Mouse (Mus musculus) spleen, postnatal 14 days (tissue): ENCODE data around the gene Adh7.

Experiments
- DNase-seq, 2 experiments: peaks; one replicate each; pipeline ENCODE4 v3.0.0; 2021 to 2022; ENCODE audit warnings: low spot score in 2 of 2

Gene Adh7

DNA sequence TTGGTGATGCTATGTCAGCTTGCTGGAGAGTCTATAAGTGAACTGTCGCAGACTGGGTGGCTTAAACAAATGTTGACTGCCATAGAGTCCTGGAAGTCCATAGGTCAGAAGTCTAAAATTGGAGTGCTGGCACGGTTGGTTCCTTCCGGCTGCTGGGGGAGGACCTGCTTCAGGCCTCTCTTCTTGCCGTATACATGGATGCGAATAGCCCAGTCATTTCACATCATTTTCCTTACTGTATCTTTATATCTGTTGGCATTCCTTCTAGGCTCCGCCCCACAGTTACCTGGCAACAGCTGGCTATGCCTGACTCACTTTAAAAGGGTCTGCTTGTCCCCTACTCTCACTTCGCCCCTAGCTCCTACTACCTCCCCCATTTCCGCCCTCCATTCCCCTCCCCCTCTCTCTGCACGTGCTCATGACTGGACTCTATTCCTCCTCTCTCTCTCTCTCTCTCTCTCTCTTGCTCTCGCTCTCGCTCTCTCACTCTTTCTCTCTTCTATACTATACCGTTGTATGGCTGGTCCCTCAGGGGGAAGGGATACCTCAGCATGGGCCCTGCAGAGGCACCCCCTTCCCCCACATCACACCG lies 6.9 kb downstream of the Adh7 start:
- no peak for DNase-seq

DNA sequence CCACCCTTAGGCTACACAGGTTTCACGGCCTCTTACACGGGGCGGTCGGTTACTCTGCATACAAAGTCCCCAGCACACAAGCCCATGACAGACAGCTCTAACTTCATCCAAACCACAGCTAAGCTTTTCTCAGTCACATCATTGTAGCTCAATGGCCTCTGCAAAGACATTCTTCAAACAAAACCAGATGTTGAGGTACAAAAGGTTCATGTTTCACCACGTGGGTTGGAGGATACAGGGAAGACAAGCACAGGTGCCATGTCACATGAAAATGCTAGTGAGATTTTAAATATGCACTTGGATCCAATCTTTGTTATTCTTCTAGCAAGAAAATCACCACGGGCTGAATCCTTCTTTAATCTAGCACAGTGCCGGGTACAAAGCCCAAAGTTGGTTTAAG lies 7.8 kb downstream of the Adh7 start:
- no peak for DNase-seq

DNA sequence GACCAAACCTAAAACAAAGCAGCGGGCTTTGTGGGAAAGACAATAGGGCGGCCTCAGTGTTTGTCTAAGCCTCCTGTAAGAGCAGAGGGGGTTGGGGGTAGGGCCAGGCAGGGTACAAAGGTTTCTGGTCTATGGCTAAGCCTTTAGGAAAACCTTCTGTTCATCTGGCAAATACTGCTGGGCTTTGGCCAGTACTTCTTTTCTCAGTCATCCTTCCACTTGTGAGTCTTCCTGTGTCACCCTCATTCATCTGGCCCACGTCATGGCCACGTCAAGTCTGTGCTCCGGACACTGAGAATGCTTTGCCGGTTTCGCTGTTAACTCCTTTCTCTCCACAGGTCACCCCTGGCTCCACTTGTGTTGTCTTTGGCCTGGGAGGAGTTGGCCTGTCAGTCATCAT lies 8.3 kb downstream of the Adh7 start:
- no peak for DNase-seq

DNA sequence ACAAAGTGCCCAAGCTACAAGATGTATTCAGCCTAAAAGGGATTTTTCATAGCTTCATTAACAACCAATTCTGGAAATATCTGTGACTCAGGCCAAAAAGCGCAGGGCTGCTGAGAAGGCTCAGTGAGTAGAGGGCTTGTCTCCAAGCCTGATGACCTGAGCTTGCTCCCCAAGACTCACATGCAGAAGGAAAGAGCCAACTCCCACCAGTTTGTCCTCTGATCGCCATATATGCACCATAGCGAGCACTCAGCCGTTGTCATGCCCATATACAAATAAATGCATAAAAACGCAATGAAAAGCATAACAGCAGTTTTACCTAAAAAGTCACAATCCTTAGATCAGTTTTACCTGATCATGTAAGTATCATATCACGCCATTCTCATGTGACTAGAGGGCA lies 8.9 kb downstream of the Adh7 start:
- DNase-seq = no peak

DNA sequence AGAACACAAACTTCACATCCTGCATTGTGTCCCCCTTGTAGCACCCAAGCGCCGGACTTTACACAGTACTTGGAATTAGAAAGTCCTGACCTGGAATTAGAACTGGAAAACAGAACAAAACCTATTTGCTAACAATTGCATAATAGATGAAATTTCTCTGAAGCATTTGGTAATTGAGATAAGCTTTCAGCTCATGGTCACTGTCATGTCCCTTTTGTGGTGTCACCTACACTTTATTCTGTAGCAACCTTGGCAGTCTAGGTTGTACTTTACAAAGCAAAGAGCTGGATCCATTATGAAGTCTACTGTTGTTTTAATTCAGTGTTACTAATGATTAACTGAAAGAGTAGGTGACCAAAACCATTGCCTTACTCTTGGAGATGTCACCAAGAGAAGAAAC lies 9.5 kb downstream of the Adh7 start:
- DNase-seq = no peak

DNA sequence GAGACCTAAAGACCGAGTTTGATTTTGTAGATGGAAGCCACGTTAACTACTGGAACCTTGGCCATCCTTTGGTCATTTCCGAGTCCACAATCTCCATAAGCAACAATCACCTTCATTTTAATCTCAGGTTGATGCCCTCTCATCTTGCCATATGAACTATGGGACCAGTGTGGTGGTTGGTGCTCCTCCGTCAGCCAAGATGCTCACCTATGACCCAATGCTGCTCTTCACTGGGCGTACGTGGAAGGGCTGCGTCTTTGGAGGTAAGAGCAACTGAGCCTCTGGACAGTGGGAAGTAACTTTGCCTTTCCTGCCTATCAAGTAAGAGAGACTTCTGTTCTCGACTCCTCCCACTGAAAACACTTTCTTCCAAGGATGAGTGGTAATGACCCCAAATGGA lies 10.2 kb downstream of the Adh7 start:
- no peak for DNase-seq

DNA sequence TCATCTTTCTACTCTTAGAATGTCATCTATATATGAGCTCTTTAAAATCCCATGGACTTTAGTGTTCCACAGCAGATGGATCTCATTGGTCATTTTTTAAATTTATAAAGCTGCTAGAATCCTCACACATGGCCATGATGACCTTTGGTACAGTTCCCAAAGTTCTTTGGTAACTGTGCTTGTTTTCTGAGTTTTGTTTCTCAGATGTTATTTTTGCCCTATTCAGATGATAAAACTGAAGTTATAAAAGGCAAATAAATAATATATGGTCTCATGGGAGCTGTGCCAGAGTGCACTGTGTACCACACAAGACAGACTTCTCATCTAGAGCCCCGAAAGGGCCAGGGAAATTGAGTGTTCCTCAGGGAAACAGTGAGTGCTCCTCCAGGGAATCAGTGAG lies 11.9 kb downstream of the Adh7 start:
- DNase-seq = no peak

DNA sequence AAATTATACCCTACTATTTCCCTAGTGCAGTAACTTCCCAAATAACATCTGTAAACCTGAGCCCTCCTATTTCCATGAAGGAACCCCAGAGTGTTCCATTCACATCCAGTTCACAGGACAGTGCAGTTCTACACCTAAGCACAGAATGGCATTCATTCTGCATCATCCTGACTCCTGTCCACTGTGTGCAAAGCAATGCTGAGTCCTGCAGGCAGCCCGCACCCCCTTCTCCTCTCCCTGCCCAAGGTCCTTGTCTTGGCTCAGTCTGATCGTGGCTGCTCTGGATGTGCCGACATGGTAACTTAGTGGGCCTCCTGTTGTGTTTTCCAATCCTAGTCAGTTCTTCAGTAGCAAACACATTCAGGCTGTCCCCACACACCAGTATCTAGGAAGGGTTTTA lies 12.7 kb downstream of the Adh7 start:
- DNase-seq = no peak

DNA sequence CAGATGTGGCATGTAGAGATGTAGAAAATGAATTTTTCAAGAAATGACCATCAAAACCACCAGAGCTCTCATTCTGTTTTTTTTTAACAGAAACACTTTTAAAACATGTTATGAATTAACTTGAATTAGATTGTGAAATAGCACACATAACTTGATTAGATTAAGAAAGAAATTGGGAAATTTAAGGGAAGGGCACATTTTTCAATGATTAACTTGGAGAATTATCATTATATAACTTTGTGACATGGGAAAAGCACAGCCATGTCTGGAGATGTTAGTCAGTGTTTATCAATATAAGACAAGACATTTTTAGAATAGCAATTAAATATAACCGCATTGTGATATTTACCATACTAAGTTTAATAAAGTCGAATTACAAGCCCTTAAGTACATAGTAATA lies 14.0 kb downstream of the Adh7 start:
- DNase-seq = no peak

DNA sequence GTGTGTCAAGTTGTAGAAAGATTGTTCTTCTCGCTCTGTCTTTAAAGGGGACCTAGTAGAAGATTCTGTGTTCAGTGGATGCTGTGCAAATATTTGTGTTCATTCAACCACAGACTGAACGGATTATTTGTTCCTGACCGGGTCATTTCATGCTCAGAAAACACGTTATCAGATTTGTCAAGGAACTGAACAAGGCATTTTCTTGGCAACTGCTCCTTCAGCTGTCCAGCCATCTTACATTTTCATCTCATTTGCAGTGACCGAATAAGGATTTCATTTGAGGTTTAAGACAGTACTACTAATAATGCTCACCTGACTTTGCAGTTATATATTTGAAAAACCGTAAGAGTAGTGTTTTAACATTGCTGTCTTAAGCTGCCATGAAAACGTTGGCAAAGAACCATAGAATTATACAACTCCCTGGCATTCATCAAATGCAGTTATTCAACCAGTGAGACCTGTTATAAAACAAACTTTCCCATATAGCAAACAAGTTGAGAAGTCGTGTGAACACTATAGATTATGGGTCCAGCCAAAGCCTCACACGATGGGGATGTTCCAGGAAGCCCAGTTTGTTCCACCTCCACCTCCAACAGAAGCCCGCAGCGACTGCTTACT lies 19.1 kb downstream of the Adh7 start:
- no peak for DNase-seq

DNA sequence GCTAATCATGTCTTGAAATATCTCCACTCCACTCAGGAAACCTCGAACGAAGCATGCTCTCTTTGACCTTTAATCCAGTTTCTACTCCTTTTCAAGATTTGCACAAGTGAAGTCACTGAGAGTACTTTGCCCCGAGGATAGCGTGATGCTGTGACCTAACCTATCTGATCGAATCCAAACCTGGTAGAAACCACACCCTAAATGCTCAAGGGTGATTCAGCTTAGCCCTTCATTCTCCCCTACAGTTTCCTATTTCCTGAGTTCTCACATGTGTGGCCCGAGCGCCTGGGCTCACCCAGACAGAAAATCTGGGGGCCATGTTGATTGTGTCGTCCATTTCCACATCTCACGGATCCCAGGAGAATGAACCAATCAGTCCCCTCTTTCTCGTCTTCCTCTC lies 20.5 kb downstream of the Adh7 start:
- no peak for DNase-seq

DNA sequence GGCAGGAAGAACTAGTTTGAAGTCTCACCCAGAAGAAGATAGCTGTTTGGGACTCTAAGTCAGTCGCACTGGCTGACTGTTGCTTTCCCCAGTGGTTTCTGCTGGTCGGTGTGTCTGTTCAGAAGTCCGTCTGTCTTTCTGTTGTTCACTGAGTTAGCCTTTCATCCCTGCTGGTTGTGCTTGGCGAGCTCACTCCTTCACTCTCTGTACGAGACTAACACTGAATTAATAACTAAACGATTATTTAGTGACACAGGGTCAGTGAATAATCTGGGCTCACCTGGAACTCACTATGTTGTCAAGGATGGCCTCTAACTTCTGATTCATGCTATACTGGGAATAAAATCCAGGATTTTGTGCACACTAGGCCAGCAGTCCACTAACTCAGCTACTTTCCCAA lies 21.9 kb downstream of the Adh7 start:
- DNase-seq = no peak

DNA sequence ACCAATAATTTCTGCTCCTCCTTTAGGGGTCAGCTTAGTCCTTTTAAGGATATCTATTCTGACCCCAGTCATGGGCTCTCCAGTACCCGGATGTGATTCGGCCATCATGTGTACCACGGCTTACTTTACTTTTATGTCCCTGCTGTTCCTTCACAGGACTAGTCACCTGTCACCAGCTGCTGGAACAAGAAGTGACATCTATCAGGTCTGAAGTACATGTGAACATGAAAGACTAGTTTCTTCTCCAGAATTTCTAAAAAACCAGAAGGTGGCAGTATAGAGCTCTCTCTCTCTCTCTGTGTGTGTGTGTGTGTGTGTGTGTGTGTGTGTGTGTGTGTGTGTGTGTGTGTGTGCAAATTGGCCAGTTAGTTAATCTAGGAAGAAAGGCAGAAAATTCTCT lies 22.9 kb downstream of the Adh7 start:
- DNase-seq = no peak

DNA sequence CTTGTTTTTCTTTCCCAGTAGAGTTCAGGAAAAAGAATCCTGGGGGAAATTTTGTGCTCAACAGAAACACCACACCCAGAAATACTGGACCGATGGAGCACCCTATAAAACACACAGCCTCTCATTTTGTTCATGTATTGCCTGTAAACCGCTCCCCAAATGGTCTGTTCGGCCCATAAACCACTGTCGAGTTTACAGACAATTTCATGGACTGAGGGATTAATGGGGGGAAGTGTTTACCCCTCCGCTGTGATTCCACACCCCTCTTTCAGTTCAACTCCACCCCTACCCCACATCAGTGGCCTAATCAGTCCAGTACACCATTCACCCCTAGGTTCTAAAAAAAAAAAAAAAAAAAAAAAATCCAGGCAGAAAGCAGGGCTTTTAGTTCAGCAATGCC lies 23.4 kb downstream of the Adh7 start:
- DNase-seq = no peak

DNA sequence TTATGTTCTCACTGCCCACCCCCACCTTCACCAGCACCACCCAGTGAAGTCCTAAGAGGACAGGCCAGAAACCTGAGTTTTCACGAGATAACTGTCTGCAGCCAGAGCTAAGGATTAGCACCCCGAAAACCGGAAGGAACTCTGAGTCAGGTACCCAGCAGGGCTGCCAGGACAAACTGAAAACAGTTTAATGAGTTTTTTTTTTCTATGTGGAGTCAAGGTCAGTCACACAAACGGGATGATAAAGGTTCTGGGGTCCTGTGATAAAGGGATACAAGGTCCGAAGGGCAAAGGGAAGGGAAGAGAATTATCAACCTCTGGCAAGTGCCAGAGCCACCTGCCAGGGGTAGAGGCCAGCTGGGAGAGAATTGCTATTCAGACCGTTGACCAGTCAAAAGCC lies 23.8 kb downstream of the Adh7 start:
- no peak for DNase-seq

DNA sequence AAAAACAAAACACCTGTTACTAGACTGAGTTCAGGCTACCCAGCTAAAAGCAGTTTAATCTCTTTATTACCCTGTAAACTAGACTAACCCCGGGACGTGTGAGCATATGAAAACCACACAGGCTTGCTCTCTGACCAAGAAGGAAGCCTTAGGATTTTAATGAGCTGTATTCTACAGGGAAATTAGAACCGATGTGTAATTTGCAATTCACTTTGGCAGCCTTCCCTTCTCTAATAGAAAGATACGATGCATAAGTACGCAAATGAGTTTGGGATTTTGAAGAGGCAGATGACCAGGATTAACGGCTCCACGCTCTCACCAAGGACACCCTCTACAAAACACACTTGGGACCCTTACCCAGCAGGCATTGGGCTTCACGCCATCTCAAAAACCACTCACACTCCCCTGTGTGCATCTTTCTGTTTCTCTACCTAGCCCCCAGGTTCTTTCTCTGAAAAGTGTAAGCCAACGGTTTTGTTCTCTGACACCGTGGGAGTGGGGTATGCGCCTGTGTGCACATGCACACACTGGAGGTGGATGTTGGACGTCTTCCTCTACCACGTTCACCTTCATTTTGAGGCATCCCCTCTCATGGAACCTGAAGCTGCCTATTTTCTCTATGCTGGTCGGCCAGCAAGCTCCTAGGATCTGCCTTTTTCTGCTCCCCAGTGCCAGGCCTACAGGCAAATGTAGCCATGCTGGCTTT lies 24.6 kb downstream of the Adh7 start:
- no peak for DNase-seq

DNA sequence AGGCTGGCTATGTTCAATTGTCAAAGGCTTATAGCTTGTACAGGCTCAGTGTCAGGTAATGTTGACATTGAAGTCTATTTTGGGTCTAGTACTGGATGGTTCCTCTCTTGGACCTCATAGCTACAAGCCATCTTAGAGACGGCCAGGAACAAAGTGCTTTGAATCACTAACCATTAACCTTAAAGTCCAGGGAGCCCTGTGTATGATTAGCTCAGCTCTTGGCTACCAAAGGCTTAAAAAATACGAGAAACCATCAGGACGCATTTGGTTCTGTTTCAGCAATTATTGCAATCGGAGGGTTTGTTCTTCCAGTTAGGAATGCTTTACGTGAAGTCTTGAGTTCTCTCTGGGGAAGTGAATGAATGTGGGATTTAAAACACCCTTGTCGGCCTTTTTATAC lies 25.4 kb downstream of the Adh7 start:
- no peak for DNase-seq

DNA sequence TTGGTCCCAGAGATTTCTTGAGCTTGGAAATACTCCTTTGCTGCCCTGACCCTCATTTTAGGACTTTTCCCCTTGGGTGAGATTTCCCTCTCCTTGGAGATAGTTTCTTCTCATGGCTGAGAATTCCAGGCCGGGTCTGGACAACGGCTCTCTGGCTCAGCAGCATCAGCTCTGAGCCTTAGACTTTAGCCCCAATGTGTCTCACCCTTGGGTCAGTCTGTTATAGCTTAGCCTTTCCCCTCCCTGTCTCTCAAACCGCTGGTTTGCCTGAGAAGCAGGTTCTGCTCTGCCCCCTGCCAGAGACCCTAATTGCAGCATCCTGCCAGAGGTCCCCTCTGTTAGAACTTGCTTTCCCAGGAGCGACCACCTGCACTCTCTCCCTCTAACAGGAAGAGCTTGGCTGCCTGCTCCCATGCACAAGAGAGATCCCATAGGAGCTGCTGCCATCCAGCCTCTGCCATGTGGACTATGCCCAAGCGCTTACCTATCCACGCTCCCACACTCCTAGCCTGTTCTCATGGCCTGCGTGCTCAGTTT lies 26.8 kb downstream of the Adh7 start:
- no peak for DNase-seq

DNA sequence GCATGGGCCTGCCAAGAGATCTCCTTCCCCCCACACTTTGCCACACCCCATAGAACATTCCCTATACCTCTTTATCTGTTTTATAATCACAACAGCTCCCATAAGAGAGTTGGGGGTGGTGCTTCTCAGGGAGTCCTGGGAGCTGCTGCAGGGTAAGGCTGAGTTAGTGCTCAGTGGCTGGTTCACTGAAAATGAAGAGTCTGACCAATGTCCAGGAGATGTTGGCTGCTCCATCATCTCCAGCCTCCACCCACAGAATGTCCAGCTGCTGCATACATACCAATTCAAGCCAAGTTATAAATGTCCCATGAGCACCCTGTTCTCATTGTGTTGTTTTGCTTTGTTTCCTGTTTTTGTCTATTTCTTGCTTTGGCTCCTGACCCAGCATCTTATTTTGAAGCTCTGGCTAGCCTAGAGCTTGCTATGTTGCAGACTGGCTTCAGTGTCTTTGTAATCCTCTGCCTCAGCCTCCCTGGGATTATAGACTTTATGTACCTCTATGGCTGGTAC lies 29.0 kb downstream of the Adh7 start:
- no peak for DNase-seq

DNA sequence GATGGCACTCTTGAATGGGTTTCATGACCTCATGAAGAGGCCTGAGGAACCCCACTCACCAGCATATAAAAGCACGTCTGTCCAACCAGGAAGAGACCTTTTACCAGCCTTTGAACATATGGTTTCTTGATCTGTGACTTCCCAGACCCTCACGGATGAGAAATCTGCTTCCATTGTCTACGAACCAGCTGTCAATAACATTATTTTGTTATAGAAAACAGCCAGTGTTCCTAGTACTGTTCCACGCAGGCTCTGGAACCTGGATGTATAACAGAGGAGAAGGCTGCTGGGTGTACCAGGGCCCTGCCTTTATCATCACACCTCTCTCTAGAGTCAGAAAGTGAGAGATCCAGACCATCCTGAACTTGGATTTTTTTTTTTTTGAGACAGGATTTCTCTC lies 29.7 kb downstream of the Adh7 start:
- DNase-seq = no peak

DNA sequence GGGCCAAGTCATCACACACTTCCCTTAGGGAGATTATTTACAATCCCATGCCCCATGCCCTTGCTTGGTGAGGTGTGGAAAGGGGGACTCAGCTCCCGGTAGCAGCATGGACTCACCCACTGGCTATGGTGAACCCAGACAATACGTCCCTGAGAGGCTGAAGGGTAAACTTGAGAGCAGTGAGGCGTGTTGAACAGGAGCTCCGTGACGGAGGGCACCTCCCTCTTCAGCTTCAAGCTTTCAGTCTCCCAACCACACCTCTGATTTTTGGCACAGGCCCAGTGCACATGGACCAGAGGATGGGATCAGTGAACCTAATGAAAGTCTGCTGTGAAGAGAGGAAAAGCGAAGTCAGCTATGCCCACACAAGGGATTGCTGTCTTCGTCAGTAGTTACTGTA lies 30.5 kb downstream of the Adh7 start:
- DNase-seq = no peak

DNA sequence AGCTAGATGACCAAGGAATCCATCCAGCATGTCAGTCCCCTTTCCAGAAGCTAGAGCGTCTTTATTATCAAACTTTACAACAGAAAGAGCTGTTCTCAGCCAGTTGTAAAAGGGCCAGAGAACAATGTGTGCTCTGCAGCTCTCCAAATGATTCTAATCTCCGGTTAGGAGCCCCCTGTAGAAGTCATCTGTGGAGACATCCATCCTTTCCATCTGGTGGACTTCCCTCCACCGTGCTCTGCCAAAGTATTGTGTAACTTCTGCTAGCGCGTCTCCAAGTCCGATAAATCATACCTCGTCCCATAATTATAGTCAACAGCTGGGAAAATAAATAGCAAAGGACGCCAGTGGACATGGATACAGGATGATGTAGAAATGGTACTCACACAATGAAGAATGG lies 31.2 kb downstream of the Adh7 start:
- DNase-seq = no peak

DNA sequence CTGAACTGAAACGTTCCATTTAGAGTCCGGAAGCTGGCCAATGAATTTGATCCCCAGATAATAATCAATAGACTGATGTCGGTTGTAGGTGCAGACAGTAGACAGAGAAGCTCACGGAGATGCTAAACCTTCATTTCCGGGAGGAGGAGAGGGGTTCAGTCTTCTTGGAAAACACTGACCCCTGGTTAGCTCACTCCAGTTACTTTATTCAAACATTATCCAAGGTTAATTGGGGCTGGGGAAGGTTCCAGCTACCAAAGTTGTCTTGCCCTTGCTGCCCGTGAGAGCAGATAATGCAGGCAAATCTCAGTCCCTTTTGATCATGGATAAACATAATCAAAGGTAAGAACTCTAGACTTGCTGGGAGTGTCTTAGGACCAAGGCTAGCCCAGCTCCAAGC lies 33.6 kb downstream of the Adh7 start:
- no peak for DNase-seq
